Mouse (Mus musculus) testis, postnatal 10 days (tissue): Measurements from ENCODE around the gene Syne3.

Experiments
- DNase-seq: peaks from one replicate; pipeline ENCODE4 v3.0.0; 2021; ENCODE audit warnings: low spot score

Syne3 gene

GRCm38 (mm10) chr12:104924546-104924945 is 85.1 kb downstream of the Syne3 start:
- DNase-seq: no peak

- no peak for DNase-seq
Observed at GRCm38 (mm10) chr12:104923948-104924388, 85.6 kb downstream of the Syne3 start.

GRCm38 (mm10) chr12:104922647-104923046 is 87.0 kb downstream of the Syne3 start:
- DNase-seq: no peak

- DNase-seq: no peak
Observed at GRCm38 (mm10) chr12:104921071-104921470, 88.5 kb downstream of the Syne3 start.

GRCm38 (mm10) chr12:104919247-104919646 is 90.4 kb downstream of the Syne3 start:
- DNase-seq: no peak

- DNase-seq: no peak
Observed at GRCm38 (mm10) chr12:104917927-104918326, 91.7 kb downstream of the Syne3 start.

- DNase-seq: no peak
Observed at GRCm38 (mm10) chr12:104917297-104917696, 92.3 kb downstream of the Syne3 start.

GRCm38 (mm10) chr12:104916776-104917175 is 92.8 kb downstream of the Syne3 start:
- DNase-seq: no peak

GRCm38 (mm10) chr12:104915681-104916080 is 93.9 kb downstream of the Syne3 start:
- DNase-seq: no peak

GRCm38 (mm10) chr12:104912990-104913389 is 96.6 kb downstream of the Syne3 start:
- no peak for DNase-seq

- DNase-seq: no peak
Observed at GRCm38 (mm10) chr12:104912281-104912933, 97.2 kb downstream of the Syne3 start.

GRCm38 (mm10) chr12:104909750-104910149 is 99.9 kb downstream of the Syne3 start:
- DNase-seq: no peak

- no peak for DNase-seq
Observed at GRCm38 (mm10) chr12:104908986-104909385, 100.6 kb downstream of the Syne3 start.

- no peak for DNase-seq
Observed at GRCm38 (mm10) chr12:104908024-104908781, 101.4 kb downstream of the Syne3 start.

GRCm38 (mm10) chr12:104907133-104907532 is 102.5 kb downstream of the Syne3 start:
- no peak for DNase-seq

- DNase-seq: no peak
Observed at GRCm38 (mm10) chr12:104904138-104904537, 105.5 kb downstream of the Syne3 start.

- DNase-seq: no peak
Observed at GRCm38 (mm10) chr12:104902392-104903053, 107.1 kb downstream of the Syne3 start.

GRCm38 (mm10) chr12:104901320-104901719 is 108.3 kb downstream of the Syne3 start:
- DNase-seq: no peak

GRCm38 (mm10) chr12:104899835-104900234 is 109.8 kb downstream of the Syne3 start:
- DNase-seq: no peak

- no peak for DNase-seq
Observed at GRCm38 (mm10) chr12:104899161-104899560, 110.4 kb downstream of the Syne3 start.

GRCm38 (mm10) chr12:104898718-104899117 is 110.9 kb downstream of the Syne3 start:
- DNase-seq: no peak

- no peak for DNase-seq
Observed at GRCm38 (mm10) chr12:104897051-104897618, 112.5 kb downstream of the Syne3 start.

GRCm38 (mm10) chr12:104896640-104897039 is 113.0 kb downstream of the Syne3 start:
- no peak for DNase-seq
